Mouse (Mus musculus): Measurements from ENCODE around the gene Mbd3. TPM values are rescaled to one million over a fixed set of nuclear protein-coding genes. Genes with fewer than 3 reads are reported as not detected.
A peak's percentile ranks its signal among the peaks of the same experiment; 100 is the strongest.

The Mbd3 gene
- total and polyA plus RNA-seq, 3 experiments: 48.7 to 131 (median 67.0) TPM

- H3K27me3 ChIP-seq (replicated peaks): peaks cover 90% of the 10 kb centered on the region
- H3K9ac ChIP-seq (ENCODE audit: insufficient read depth, low read depth): no peak overlapping the region
- TF ChIP-seq ZKSCAN1 (IDR thresholded peaks at IDR 0.05; ENCODE audit: borderline replicate concordance, low read depth, low read length) (no peak), EP300 (IDR thresholded peaks at IDR 0.05; ENCODE audit: low read length) (no peak), SMC3 (IDR thresholded peaks at IDR 0.05; ENCODE audit: low read depth, low read length) (no peak), CHD1 (IDR thresholded peaks at IDR 0.05; ENCODE audit: low read depth, low read length) (no peak), POLR2A (IDR thresholded peaks at IDR 0.05; ENCODE audit: low read depth, low read length) (no peak), ETS1 (conservative IDR thresholded peaks at IDR 0.05; ENCODE audit: low read depth, low read length) (no peak), NRF1 (IDR thresholded peaks at IDR 0.05; ENCODE audit: low read depth, low read length) (no peak), IRF4 (IDR thresholded peaks at IDR 0.05; ENCODE audit: low read depth, low read length) (no peak), E2F4 (IDR thresholded peaks at IDR 0.05; ENCODE audit: insufficient replicate concordance, low read depth, low read length) (no peak), MXI1 (IDR thresholded peaks at IDR 0.05; ENCODE audit: low read depth, low read length) (no peak), RCOR1 (conservative IDR thresholded peaks at IDR 0.05; ENCODE audit: low read depth, low read length) (no peak), JUN (IDR thresholded peaks at IDR 0.05; ENCODE audit: insufficient read depth, low read depth, low read length) (no peak), ZC3H11A (IDR thresholded peaks at IDR 0.05; ENCODE audit: low read depth, low read length) (no peak), RAD21 (IDR thresholded peaks at IDR 0.05; ENCODE audit: low read depth, low read length) (no peak), TBP (conservative IDR thresholded peaks at IDR 0.05; ENCODE audit: low read depth, low read length) (no peak), GABPA (IDR thresholded peaks at IDR 0.05; ENCODE audit: insufficient replicate concordance, low read depth, low read length) (no peak), NELFE (IDR thresholded peaks at IDR 0.05; ENCODE audit: low read depth, low read length) (no peak), POLR2AphosphoS2 (IDR thresholded peaks at IDR 0.05; ENCODE audit: low read depth, low read length) (no peak), BHLHE40 (IDR thresholded peaks at IDR 0.05; ENCODE audit: low read depth, low read length) (no peak)
- peaks cover 3 to 10% of the 10 kb centered on the region in 2 experiments for H3K4me1 ChIP-seq (ENCODE audit: control insufficient read depth in 1 of 2, insufficient read depth in 2 of 2)
- DNase-seq (ENCODE audit: extremely low read depth): no peak
- H3K79me2 ChIP-seq (replicated peaks; ENCODE audit: control insufficient read depth, extremely low read depth, insufficient read depth, poor library complexity, severe bottlenecking): no peaks in the 10 kb centered on the region
- dilution Hi-C loops (cut with MboI; ENCODE audit: extremely low pct_ligation_motif_present, extremely low pct_unique_long_range_greater_than_20kb, low sequenced_read_pairs): no loop called here
- no peak overlapping the region for H3K4me2 ChIP-seq (ENCODE audit: insufficient read depth, low read depth, poor library complexity, severe bottlenecking)
- in situ Hi-C loops (cut with MboI; ENCODE audit: low pct_ligation_motif_present, low pct_unique_long_range_greater_than_20kb, low sequenced_read_pairs): no loop called here
- H3K4me3 ChIP-seq (replicated peaks in 1 of 3; ENCODE audit: low read depth in 2 of 3, low read length in 2 of 3, poor library complexity in 1 of 3): no peak overlapping the region
- H3K27ac ChIP-seq (ENCODE audit: insufficient read depth, low read depth): no peak overlapping the region
- peaks cover 4% of the 10 kb centered on the region for H3K9me3 ChIP-seq (replicated peaks; ENCODE audit: low read length)
- H3K36me3 ChIP-seq (replicated peaks in 1 of 2; ENCODE audit: control insufficient read depth in 1 of 2, insufficient read depth in 1 of 2, low read length in 1 of 2): no peaks in the 10 kb centered on the region
These were observed 47.5 kb downstream of the Mbd3 start for GRCm38 (mm10) chr10:80351896-80352295.

GRCm38 (mm10) chr10:80350292-80350691 lies 49.1 kb downstream of the Mbd3 start:
- no peaks in the 10 kb centered on the region for H3K36me3 ChIP-seq (replicated peaks in 1 of 2; ENCODE audit: control insufficient read depth in 1 of 2, insufficient read depth in 1 of 2, low read length in 1 of 2)

More at GRCm38 (mm10) chr10:80350292-80350691, 49.1 kb downstream of the Mbd3 start:
- Histone ChIP-seq H3K27me3 (replicated peaks) (peaks cover 85% of the 10 kb centered on the region), H3K9ac (ENCODE audit: insufficient read depth, low read depth) (no peak overlapping the region), H3K79me2 (replicated peaks; ENCODE audit: control insufficient read depth, extremely low read depth, insufficient read depth, poor library complexity, severe bottlenecking) (no peaks in the 10 kb centered on the region), H3K4me1 (ENCODE audit: control insufficient read depth in 1 of 2, insufficient read depth in 2 of 2) (peaks cover 3 to 10% of the 10 kb centered on the region in 2 experiments), H3K9me3 (replicated peaks; ENCODE audit: low read length) (no peaks in the 10 kb centered on the region), H3K4me2 (ENCODE audit: insufficient read depth, low read depth, poor library complexity, severe bottlenecking) (no peak overlapping the region), H3K27ac (ENCODE audit: insufficient read depth, low read depth) (no peak overlapping the region), H3K4me3 (replicated peaks in 1 of 3; ENCODE audit: low read depth in 2 of 3, low read length in 2 of 3, poor library complexity in 1 of 3) (no peak overlapping the region)
- TF ChIP-seq MAX (IDR thresholded peaks at IDR 0.05; ENCODE audit: low read length) (0 out of 2 replicates have a peak, but pooled peaks have one; percentile 24), KAT2A (IDR thresholded peaks at IDR 0.05; ENCODE audit: insufficient replicate concordance, low read length) (no peak), CHD1 (IDR thresholded peaks at IDR 0.05; ENCODE audit: low read depth, low read length) (no peak), MEF2A (IDR thresholded peaks at IDR 0.05; ENCODE audit: borderline replicate concordance, low read depth, low read length) (peak; percentile 46; the same call in 1 of the 2 replicates), MAZ (IDR thresholded peaks at IDR 0.05; ENCODE audit: low read depth, low read length) (0 out of 2 replicates have a peak, but pooled peaks have one; percentile 35), RAD21 (IDR thresholded peaks at IDR 0.05; ENCODE audit: low read depth, low read length) (peak; percentile 64), NELFE (IDR thresholded peaks at IDR 0.05; ENCODE audit: low read depth, low read length) (peak; percentile 32; the same call in 1 of the 2 replicates), JUND (conservative IDR thresholded peaks at IDR 0.05; ENCODE audit: low read depth, low read length) (no peak), TCF12 (IDR thresholded peaks at IDR 0.05; ENCODE audit: low read depth, low read length) (0 out of 2 replicates have a peak, but pooled peaks have one; percentile 34), ELF1 (IDR thresholded peaks at IDR 0.05; ENCODE audit: low read depth, low read length) (peak; percentile 43; the same call in 1 of the 2 replicates), CTCF (conservative IDR thresholded peaks at IDR 0.05 in 1 of 2, IDR thresholded peaks at IDR 0.05 in 1 of 2; ENCODE audit: low read depth in 2 of 2, low read length in 2 of 2) (peak; percentile 85 to 94), JUN (IDR thresholded peaks at IDR 0.05; ENCODE audit: insufficient read depth, low read depth, low read length) (no peak), MYC (IDR thresholded peaks at IDR 0.05; ENCODE audit: low read depth, low read length) (0 out of 2 replicates have a peak, but pooled peaks have one; percentile 44), CHD2 (IDR thresholded peaks at IDR 0.05; ENCODE audit: low read length) (no peak), NRF1 (IDR thresholded peaks at IDR 0.05; ENCODE audit: low read depth, low read length) (peak; percentile 43; the same call in 1 of the 2 replicates), SMC3 (IDR thresholded peaks at IDR 0.05; ENCODE audit: low read depth, low read length) (peak; percentile 90), BHLHE40 (IDR thresholded peaks at IDR 0.05; ENCODE audit: low read depth, low read length) (peak; percentile 29), IRF4 (IDR thresholded peaks at IDR 0.05; ENCODE audit: low read depth, low read length) (peak; percentile 39; the same call in 1 of the 2 replicates), GABPA (IDR thresholded peaks at IDR 0.05; ENCODE audit: insufficient replicate concordance, low read depth, low read length) (no peak)
- in situ Hi-C loops (cut with MboI; ENCODE audit: low pct_ligation_motif_present, low pct_unique_long_range_greater_than_20kb, low sequenced_read_pairs) (no loop called here), dilution Hi-C loops (cut with MboI; ENCODE audit: extremely low pct_ligation_motif_present, extremely low pct_unique_long_range_greater_than_20kb, low sequenced_read_pairs) (no loop called here)
- peak; percentile 82 for DNase-seq (ENCODE audit: extremely low read depth)
